Mouse (Mus musculus) ES-E14 (cell line): ENCODE measurements around the gene Tmem265. TPM values are rescaled to one million over a fixed set of nuclear protein-coding genes. Genes with fewer than 3 reads are reported as not detected.

Experiments
- DNase-seq: peaks from one replicate; pipeline ENCODE4 v3.0.0-alpha.2; 2013; ENCODE audit warnings: low read depth, low spot score
- H3K27ac ChIP-seq: 2 replicates; pipeline ENCODE4 v1.5.1; 2012; ENCODE audit warnings: low read depth, mild to moderate bottlenecking, low read length, moderate library complexity, mixed read lengths; ENCODE audit not compliant: poor library complexity, insufficient read depth, severe bottlenecking
- H3K36me3 ChIP-seq: 2 replicates; pipeline ENCODE4 v1.6.1; 2012; ENCODE audit warnings: mild to moderate bottlenecking, low read length, moderate library complexity, mixed read lengths; ENCODE audit not compliant: control insufficient read depth, poor library complexity, insufficient read depth, severe bottlenecking
- H3K4me1 ChIP-seq, 2 experiments: fragments of 150-350 bp in 1 of 2; sonication (generic) in 1 of 2; 2 replicates each; pipeline ENCODE4 v1.6.1; 2012; ENCODE audit warnings: low read length in 2 of 2, mild to moderate bottlenecking in 1 of 2, mixed read lengths in 1 of 2; ENCODE audit not compliant: control insufficient read depth in 2 of 2, insufficient read depth in 2 of 2, poor library complexity in 1 of 2
- H3K4me3 ChIP-seq, 2 experiments: fragments of 150-350 bp in 1 of 2; sonication (generic) in 1 of 2; 2 replicates each; pipeline ENCODE4 v1.5.1; 2012; ENCODE audit warnings: low read length in 2 of 2, low read depth in 1 of 2, mild to moderate bottlenecking in 1 of 2, mixed read lengths in 1 of 2; ENCODE audit not compliant: insufficient read depth in 1 of 2, poor library complexity in 1 of 2, severe bottlenecking in 1 of 2
- H3K9ac ChIP-seq: 2 replicates; pipeline ENCODE4 v1.6.1; 2012; ENCODE audit warnings: low read depth, mild to moderate bottlenecking, low read length, mixed read lengths; ENCODE audit not compliant: poor library complexity, insufficient read depth, severe bottlenecking
- H3K9me3 ChIP-seq: fragments of 150-350 bp; sonication (generic); 2 replicates; pipeline ENCODE4 v1.6.1; 2012; ENCODE audit warnings: low read depth, mild to moderate bottlenecking, low read length; ENCODE audit not compliant: control insufficient read depth, insufficient read depth
- CHD2 ChIP-seq: IDR thresholded peaks from 2 replicates; pipeline ENCODE4 v1.6.1; 2014; ENCODE audit warnings: mild to moderate bottlenecking, low read depth, low read length, inconsistent platforms
- HCFC1 ChIP-seq: IDR thresholded peaks from 2 replicates; pipeline ENCODE4 v1.6.1; 2012; ENCODE audit warnings: low read length, inconsistent platforms, borderline replicate concordance; ENCODE audit not compliant: insufficient read depth
- MAFK ChIP-seq: IDR thresholded peaks from 2 replicates; pipeline ENCODE4 v1.6.1; 2014; ENCODE audit warnings: mild to moderate bottlenecking, low read depth, low read length, inconsistent platforms; ENCODE audit not compliant: insufficient read depth
- ZC3H11A ChIP-seq: IDR thresholded peaks from 2 replicates; pipeline ENCODE4 v1.6.1; 2012; ENCODE audit warnings: low read depth, mild to moderate bottlenecking, inconsistent platforms, low read length, borderline replicate concordance
- ZNF384 ChIP-seq: IDR thresholded peaks from 2 replicates; pipeline ENCODE4 v1.6.1; 2012; ENCODE audit warnings: low read depth, low read length, inconsistent platforms
- in situ Hi-C, 2 experiments: fragments of 600-800 bp; cut with MboI; formaldehyde crosslinking; loops; one replicate each; pipeline ENCODE4 v1.15.1; 2025; ENCODE audit warnings: low sequenced_read_pairs in 2 of 2, inconsistent platforms in 1 of 2; ENCODE audit not compliant: unreplicated experiment in 2 of 2
- total RNA-seq: library from RNA; depleted of rRNA; stranded (reverse); fragments of 300-350 nt; gene quantifications from 2 replicates; pipeline ENCODE4 v1.2.3, GENCODE M21; 2012

The Tmem265 gene
- total RNA-seq, 1 experiment: not detected

GRCm38 (mm10) chr7:127513781-127514180 lies 47.4 kb upstream of the Tmem265 start:
- Histone ChIP-seq H3K27ac (peak overlapping the region; percentile 75; the same call in 1 of the 2 replicates), H3K9me3 (no peaks in the 10 kb centered on the region), H3K4me1 (peaks cover 0 to 5% of the 10 kb centered on the region in 2 experiments; a peak in 3 of 4 replicates), H3K4me3 (peak overlapping the region; percentile 62 to 74), H3K9ac (peak overlapping the region; percentile 54; the same call in 1 of the 2 replicates), H3K36me3 (peaks cover 9% of the 10 kb centered on the region)
- no peak for DNase-seq
- no peak for TF ChIP-seq CHD2
- no peak for TF ChIP-seq MAFK
- no peak for TF ChIP-seq ZNF384
- no peak for TF ChIP-seq ZC3H11A
- no peak for TF ChIP-seq HCFC1
- in situ Hi-C loops: no loop called here

GRCm38 (mm10) chr7:127515846-127516245 lies 45.3 kb upstream of the Tmem265 start:
- no peak overlapping the region for H3K27ac ChIP-seq
- peak overlapping the region in 1 of 2 experiments; percentile 39; a peak in 1 of 4 replicates for H3K4me3 ChIP-seq
- peaks cover 21% of the 10 kb centered on the region for H3K36me3 ChIP-seq
- in situ Hi-C loops: no loop called here
- no peak for DNase-seq
- no peak overlapping the region for H3K9ac ChIP-seq
- H3K4me1 ChIP-seq: peaks cover 0 to 5% of the 10 kb centered on the region in 2 experiments; a peak in 3 of 4 replicates
- H3K9me3 ChIP-seq: no peaks in the 10 kb centered on the region
- TF ChIP-seq ZNF384 (no peak), MAFK (no peak), ZC3H11A (no peak), CHD2 (no peak), HCFC1 (no peak)

- no peak overlapping the region; the same call in 1 of the 2 replicates for H3K27ac ChIP-seq
- peaks cover 0 to 5% of the 10 kb centered on the region in 2 experiments; a peak in 3 of 4 replicates for H3K4me1 ChIP-seq
- H3K9me3 ChIP-seq: no peaks in the 10 kb centered on the region
- peaks cover 23% of the 10 kb centered on the region for H3K36me3 ChIP-seq
- no peak for TF ChIP-seq MAFK
- TF ChIP-seq ZNF384: peak; percentile 60; the same call in 1 of the 2 replicates
- TF ChIP-seq HCFC1: no peak
- no peak overlapping the region for H3K4me3 ChIP-seq
- peak; percentile 39 for DNase-seq
- no peak overlapping the region for H3K9ac ChIP-seq
- in situ Hi-C loops: no loop called here
These were observed 44.8 kb upstream of the Tmem265 start for GRCm38 (mm10) chr7:127516344-127516743.

- Histone ChIP-seq H3K9ac (no peak within 1 kb of the TSS), H3K27ac (no peak within 1 kb of the TSS), H3K36me3 (peaks cover 36% of the 10 kb centered on the region), H3K4me3 (no peak within 1 kb of the TSS), H3K9me3 (no peaks in the 10 kb centered on the region), H3K4me1 (peaks cover 0 to 3% of the 10 kb centered on the region in 2 experiments; a peak in 3 of 4 replicates)
- TF ChIP-seq CHD2 (no peak), HCFC1 (no peak), ZC3H11A (no peak), MAFK (no peak), ZNF384 (no peak)
- no peak for DNase-seq
- in situ Hi-C loops: no loop called here
These were observed 41.9 kb upstream of the Tmem265 start, which contains the start of gene Gm42715 for GRCm38 (mm10) chr7:127519284-127519683. Gene Gm42715, plus strand, starts transcription at chr7:127519584.

GRCm38 (mm10) chr7:127541671-127542070 lies 19.5 kb upstream of the Tmem265 start:
- no peak overlapping the region for H3K9ac ChIP-seq
- in situ Hi-C loops: no loop called here
- H3K4me1 ChIP-seq: no peaks in the 10 kb centered on the region
- H3K9me3 ChIP-seq: no peaks in the 10 kb centered on the region
- no peak overlapping the region for H3K4me3 ChIP-seq
- H3K27ac ChIP-seq: no peak overlapping the region
- H3K36me3 ChIP-seq: peaks cover 49% of the 10 kb centered on the region
- TF ChIP-seq HCFC1 (no peak), ZNF384 (no peak), CHD2 (no peak), ZC3H11A (no peak), MAFK (no peak)
- DNase-seq: no peak
